Mouse (Mus musculus): ENCODE data around the gene Vmn1r237.

Gene Vmn1r237

DNA sequence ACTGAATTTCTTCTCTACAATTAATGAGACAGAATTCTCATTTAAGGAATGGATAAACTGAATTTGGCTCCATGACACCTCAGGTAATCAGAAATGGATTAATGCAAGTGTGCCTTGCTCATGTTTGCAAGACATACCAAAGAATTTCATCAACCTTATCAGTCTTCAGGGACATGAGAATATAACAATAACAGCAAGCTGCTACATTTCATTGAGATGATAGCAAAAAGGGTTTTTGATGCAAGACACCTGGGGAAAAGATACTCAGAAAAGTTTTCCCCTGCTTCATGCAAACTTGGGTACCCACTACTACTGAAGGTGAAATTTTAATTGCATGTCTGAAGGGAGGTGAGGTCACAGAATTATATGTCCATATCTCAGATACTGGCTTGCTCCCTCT lies at the start of gene Vmn1r237:
Gene Vmn1r237, plus strand, starts transcription at position 301 of the 400 bp plus-strand sequence.
- no peak for DNase-seq (ENCODE audit: low read depth, low spot score)

DNA sequence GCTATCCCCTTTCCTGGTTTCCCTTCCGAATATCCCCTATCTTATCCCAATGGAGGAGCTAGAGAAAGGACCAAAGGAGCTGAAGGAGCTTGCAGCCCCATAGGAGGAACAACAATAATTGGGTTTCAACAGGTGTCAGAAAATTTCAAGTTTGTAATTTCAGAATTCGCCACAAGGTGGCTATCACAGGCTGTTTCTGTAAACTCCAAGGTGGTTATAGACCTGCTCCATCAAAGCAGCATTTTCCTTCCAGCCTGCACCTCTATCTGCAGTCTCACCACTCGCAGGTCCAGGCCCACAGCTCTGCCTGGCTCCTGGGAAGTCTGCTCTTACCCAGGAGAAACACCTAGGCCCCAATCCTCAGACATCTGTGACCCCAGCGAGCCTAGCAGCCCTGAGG lies 39.6 kb upstream of the Vmn1r237 start:
- peak; percentile 74 for DNase-seq (ENCODE audit: low read depth, low spot score)

DNA sequence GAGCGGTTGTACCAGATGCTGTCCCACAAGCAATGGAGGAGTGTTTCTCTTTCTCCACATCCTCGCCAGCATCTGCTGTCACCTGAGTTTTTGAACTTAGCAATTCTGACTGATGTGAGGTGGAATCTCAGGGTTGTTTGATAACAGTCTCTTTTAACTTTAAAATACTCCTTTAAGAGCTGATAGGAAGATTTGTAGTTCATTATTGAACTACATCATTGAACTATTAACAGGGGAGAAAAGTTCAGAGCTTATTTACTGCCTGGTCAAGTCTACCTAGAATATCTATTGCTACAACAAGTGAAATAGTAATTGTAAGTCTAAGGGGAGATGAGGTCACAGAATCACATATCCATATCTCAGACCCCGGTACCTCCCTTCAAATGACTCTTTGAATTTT lies 29.0 kb upstream of the Vmn1r237 start, which contains the start of gene Vmn1r236:
Gene Vmn1r236, plus strand, starts transcription at position 301 of the 400 bp plus-strand sequence.
- DNase-seq (ENCODE audit: low read depth, low spot score), result no peak

DNA sequence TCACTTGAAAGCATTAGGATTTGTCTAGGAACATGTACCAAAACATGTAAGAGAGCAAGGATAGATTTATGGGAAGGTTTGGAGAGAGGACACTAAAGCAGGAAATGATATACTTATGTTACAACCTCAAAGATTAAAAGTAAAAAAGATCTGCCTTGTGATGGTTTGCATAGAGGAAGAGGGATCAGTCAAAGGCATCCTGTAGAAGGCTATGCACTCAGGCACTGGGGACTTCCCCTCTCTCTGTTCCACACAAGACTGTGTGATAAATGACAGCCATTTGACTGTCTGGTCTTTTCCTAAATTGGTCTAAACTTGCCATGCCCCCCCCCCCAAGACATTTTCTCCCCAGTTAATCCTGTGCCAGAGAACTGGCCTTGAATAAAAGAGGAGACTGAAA lies 27.3 kb upstream of the Vmn1r237 start:
- DNase-seq (ENCODE audit: low read depth, low spot score), result no peak

DNA sequence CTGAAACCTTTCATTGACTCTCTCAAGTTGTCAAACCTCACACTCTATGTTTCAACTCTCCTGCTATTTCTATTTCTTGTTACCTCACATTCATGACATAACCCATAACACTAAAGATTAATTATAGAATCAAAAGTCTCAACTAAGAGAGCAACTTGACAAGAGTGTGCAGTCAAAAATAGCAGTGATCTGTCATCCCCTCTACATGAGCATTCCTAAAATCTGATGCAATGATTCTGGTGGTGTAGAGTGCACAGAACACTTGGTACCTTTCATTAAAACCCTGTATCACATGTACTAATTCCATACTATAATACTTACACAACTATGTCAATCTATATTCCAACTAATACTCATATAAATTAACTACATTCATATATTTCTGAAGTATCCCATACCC lies 22.0 kb upstream of the Vmn1r237 start:
- DNase-seq (ENCODE audit: low read depth, low spot score), result no peak
